Mouse (Mus musculus) granulocyte monocyte progenitor cell, adult 5-6 weeks (primary cell): ENCODE data around the gene Tceanc2. TPM values are rescaled to one million over a fixed set of nuclear protein-coding genes. Genes with fewer than 3 reads are reported as not detected.

ENCODE experiments used
- ATAC-seq: replicated peaks from 2 replicates; pipeline ENCODE4 v1.8.0; 2016; ENCODE audit warnings: mild to moderate bottlenecking, moderate TSS enrichment, inconsistent platforms; ENCODE audit not compliant: poor library complexity, severe bottlenecking
- total RNA-seq, 2 experiments: library from RNA; stranded (forward) in 1 of 2; stranded (reverse) in 1 of 2; fragments of 200-712, 200-1000 nt in 1 of 2; fragments of >200 nt in 1 of 2; fragmentation: Nextera tagmentation in 1 of 2; gene quantifications; 2 replicates each; pipeline ENCODE4 v1.2.3; 2014 to 2017

Gene Tceanc2
- total RNA-seq, 2 experiments from 2014 or later: 17.6 to 28.8 TPM

GRCm38 (mm10) chr4:107180746-107181145 lies 1.8 kb upstream of the Tceanc2 start:
- ATAC-seq: no peak

GRCm38 (mm10) chr4:107179561-107179960 lies 645 bp upstream of the Tceanc2 start:
- no peak for ATAC-seq

GRCm38 (mm10) chr4:107178182-107178829 lies 610 bp downstream of the Tceanc2 start, which contains the start of gene Tmem59:
Tmem59 (plus strand) TSS chr4:107178399.
- peak; percentile 83 for ATAC-seq

- ATAC-seq: no peak
These were observed 1.4 kb downstream of the Tceanc2 start for GRCm38 (mm10) chr4:107177506-107177905.

GRCm38 (mm10) chr4:107167798-107168197 lies 11.1 kb downstream of the Tceanc2 start:
- ATAC-seq: peak; percentile 99

- no peak for ATAC-seq
These were observed 12.2 kb downstream of the Tceanc2 start for GRCm38 (mm10) chr4:107166700-107167099.

GRCm38 (mm10) chr4:107163756-107164587 lies 14.9 kb downstream of the Tceanc2 start:
- ATAC-seq: peak; percentile 70

GRCm38 (mm10) chr4:107163341-107163740 lies 15.6 kb downstream of the Tceanc2 start:
- no peak for ATAC-seq

- no peak for ATAC-seq
These were observed 18.7 kb downstream of the Tceanc2 start for GRCm38 (mm10) chr4:107160181-107160580.

GRCm38 (mm10) chr4:107159166-107159773 lies 19.6 kb downstream of the Tceanc2 start:
- no peak for ATAC-seq

GRCm38 (mm10) chr4:107156983-107157401 lies 21.9 kb downstream of the Tceanc2 start:
- ATAC-seq: no peak

- ATAC-seq: no peak
These were observed 26.3 kb downstream of the Tceanc2 start for GRCm38 (mm10) chr4:107152571-107152970.

GRCm38 (mm10) chr4:107150991-107151390 lies 27.9 kb downstream of the Tceanc2 start:
- ATAC-seq: no peak

- ATAC-seq: 0 out of 2 replicates have a peak, but pooled peaks have one; percentile 18
These were observed 35.4 kb downstream of the Tceanc2 start for GRCm38 (mm10) chr4:107143511-107143910.

- ATAC-seq: peak; percentile 78
These were observed 38.9 kb downstream of the Tceanc2 start for GRCm38 (mm10) chr4:107139836-107140631.

- ATAC-seq: no peak
These were observed 39.7 kb downstream of the Tceanc2 start for GRCm38 (mm10) chr4:107138948-107139835.

- no peak for ATAC-seq
These were observed 42.4 kb downstream of the Tceanc2 start for GRCm38 (mm10) chr4:107136531-107136930.

GRCm38 (mm10) chr4:107135663-107136062 lies 43.3 kb downstream of the Tceanc2 start:
- ATAC-seq: no peak

GRCm38 (mm10) chr4:107134891-107135290 lies 44.0 kb downstream of the Tceanc2 start:
- ATAC-seq: no peak
